Mouse (Mus musculus): Measurements from ENCODE around the gene Vmn1r77.
"Not testable (repeated sequence)": the region's sequence is repeated elsewhere in the genome, so short reads cannot be mapped to it uniquely, and the experiment has no call there.

Gene Vmn1r77

DNA sequence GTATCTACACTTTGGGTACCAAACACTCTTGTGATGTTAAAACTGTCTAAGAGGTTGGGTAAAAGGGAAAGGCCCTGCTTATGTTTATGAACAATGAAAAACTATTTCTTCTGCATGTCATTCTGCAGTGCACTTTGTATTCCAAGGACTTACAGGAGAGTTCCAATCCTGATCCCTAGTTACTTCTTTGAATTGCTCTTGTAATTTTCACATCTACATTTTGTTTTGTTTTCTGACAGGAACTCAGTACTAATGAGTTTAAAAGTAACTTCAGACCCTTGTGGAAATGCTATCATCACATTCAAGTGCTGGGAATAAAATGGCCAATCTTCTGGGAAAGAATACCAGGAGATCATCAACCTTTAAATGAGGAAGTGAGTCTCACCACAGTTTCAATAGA, at the start of gene Vmn1r77:
TSS of gene Vmn1r77 (plus strand) at position 301 of the 400 bp plus-strand sequence.
- DNase-seq (ENCODE audit: low spot score): not testable (repeated sequence)

DNA sequence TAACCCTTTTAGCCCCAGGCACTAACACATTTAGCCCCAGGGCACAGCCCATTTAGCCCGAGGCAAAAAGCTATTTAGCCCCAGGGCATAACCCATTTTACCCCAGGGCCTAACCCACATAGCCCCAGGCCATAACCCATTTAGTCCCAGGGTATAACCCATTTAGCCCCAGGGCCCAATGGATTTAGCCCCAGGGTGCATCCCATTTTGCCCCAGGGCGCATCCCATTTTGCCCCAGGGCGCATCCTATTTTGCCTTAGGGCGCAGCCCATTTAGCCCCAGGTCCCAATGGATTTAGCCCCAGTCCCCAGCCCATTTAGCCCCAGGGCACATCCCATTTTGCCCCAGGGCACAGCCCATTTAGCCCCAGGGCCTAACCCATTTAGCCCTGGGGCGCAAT, 25.1 kb upstream of the Vmn1r77 start:
- not testable (repeated sequence) for DNase-seq (ENCODE audit: low spot score)

DNA sequence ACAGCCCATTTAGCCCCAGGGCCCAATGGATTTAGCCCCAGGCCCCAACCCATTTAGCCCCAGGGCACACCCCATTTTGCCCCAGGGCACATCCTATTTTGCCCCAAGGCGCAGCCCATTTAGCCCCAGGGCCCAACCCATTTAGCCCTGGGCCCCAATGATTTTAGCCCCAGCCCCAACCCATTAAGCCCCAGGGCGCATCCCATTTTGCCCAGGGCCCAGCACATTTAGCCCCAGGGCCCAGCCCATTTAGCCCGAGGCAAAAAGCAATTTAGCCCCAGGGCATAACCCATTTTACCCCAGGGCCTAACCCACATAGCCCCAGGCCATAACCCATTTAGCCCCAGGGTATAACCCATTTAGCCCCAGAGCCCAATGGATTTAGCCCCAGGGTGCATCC, 24.2 kb upstream of the Vmn1r77 start:
- not testable (repeated sequence) for DNase-seq (ENCODE audit: low spot score)

DNA sequence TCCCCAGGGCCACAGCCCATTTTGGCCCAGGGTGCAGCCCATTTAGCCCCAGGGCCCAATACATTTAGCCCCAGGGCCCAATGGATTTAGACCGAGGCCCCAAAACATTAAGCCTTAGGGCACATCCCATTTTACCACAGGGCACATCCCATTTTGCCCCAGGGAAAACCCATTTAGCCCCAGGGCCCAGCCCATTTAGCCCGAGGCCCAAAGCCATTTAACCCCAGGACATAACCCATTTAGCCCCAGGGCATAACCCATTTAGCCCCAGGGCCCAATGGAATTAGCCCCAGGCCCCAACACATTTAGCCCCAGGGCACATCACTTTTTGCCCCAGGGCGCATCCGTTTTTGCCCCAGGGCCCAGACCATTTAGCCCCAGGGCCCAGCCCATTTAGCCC, 23.4 kb upstream of the Vmn1r77 start:
- peak; percentile 2 for DNase-seq (ENCODE audit: low spot score)

DNA sequence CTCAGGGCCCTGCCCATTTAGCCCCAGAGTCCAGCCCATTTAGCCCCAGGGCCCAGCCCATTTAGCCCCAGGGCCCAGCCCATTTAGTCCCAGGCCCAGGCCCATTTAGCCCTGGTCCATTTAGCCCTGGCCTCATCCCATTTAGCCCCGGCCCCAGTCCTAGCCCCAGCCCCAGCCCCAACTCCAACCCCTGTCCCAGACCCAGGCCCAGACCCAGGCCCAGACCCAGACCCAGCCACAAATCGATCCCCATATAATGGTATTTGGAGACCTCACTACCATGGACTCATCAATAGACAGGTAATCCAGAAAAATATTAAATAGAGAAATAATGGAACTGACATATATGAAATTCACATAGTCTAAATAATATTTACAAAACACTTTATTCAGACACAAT, 18.7 kb upstream of the Vmn1r77 start:
- DNase-seq (ENCODE audit: low spot score): not testable (repeated sequence)

DNA sequence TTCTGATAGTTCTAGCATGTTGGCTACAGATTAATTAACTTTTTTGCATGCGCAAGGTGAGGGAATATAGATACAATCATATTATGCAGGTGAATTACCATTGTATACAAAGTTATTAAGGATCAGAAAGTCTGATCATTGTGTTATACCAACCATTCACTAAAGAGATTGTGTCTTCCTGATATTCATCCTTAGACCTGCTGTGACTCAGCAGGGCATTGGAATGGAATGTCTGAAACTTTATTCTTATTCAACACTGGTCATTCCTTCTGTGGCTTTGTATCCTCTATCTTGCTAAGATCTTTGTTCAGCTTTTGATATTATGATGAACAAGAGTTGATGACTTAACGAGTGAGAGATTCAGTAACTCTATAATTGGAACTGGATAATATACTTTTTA, 4.1 kb downstream of the Vmn1r77 start:
- DNase-seq (ENCODE audit: low spot score): no peak

Data from c-Kit-positive CD71-positive TER-119-positive erythroid progenitor cells, embryonic 14.5 days (primary cell).